Mouse (Mus musculus) G1E-ER4 (cell line): Measurements from ENCODE around the gene Fam222b. TPM values are rescaled to one million over a fixed set of nuclear protein-coding genes. Genes with fewer than 3 reads are reported as not detected.

Experiments
- GATA1 ChIP-seq: IDR thresholded peaks from one replicate; pipeline ENCODE4 v1.8.0; 2012; ENCODE audit warnings: low read length, inconsistent platforms
- polyA plus RNA-seq: library from polyadenylated mRNA; stranded (reverse); fragments of >175 nt; gene quantifications from 2 replicates; pipeline ENCODE4 v1.2.3, GENCODE M21; 2012

Gene Fam222b
- polyA plus RNA-seq, 1 experiment: 24.7 TPM

DNA sequence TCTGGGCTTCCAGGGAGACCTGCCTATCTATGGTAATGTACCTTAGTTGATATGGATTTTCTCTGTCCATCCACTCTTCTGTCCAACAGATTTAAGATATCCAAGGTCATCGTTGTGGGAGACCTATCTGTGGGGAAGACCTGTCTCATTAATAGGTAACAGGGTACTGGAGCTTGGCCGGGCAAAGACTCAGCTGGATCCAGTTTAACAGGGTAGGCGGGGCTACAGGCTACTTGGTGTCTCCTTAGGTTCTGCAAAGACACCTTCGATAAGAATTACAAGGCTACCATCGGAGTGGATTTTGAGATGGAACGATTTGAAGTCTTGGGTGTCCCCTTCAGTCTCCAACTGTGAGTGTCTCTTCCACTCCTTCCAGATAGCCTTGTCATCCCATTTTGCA lies 95.6 kb downstream of the Fam222b start:
- no peak for TF ChIP-seq GATA1

DNA sequence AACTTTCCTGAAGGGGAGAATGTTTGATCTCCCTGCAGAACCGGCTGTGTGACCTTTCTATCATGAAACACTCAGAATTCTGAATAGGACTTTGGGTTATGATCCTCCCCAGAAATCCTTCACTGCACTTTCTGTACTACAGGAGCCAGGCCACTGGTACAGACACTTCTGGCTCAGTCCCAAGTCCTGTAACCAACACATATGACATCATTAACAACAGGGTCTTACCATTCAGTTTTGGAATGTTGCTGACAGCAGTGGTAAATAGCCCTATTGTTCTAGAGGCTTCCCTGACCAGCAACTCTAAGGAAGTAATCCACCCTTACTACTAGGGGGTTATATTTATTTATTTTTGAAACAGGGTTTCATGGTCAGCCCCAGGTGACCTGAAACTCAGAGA lies 98.7 kb downstream of the Fam222b start, which contains the start of gene Proca1:
TSS of gene Proca1 (plus strand) at position 280 of the 400 bp plus-strand sequence.
- no peak for TF ChIP-seq GATA1

DNA sequence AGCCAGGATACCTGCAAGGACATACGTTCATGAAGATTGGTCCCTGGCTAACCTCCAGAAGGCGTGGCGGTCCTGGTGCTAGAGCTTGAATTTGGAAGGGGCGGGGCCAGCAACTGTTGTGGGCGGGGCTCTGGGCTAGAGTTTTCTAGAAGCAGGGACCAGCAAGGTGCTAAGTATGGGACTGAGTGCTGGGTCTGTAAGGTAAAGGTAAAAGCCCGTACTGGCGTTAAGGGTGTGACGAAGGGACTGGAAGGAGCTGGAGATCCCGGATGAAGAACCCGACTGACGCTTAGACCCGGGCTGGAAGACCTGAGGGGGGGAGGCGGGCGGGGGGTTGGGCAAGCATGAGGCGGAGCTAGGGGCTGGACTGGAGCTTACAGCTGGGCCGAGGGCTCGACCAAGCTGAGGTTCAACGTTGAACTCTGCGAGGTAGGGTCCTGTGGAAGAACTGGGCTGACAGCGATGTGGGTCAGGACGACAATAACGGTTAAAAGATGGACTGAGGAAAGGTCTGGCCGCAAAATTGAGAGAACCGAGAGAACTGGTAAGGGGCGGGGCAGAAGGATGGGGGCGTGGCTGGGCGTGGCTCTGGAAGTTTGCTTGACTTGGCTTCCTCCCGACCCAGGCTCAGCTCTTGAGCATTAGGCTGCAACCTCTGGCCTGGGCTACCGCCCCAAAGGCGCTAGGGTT lies 100.1 kb downstream of the Fam222b start:
- no peak for TF ChIP-seq GATA1

DNA sequence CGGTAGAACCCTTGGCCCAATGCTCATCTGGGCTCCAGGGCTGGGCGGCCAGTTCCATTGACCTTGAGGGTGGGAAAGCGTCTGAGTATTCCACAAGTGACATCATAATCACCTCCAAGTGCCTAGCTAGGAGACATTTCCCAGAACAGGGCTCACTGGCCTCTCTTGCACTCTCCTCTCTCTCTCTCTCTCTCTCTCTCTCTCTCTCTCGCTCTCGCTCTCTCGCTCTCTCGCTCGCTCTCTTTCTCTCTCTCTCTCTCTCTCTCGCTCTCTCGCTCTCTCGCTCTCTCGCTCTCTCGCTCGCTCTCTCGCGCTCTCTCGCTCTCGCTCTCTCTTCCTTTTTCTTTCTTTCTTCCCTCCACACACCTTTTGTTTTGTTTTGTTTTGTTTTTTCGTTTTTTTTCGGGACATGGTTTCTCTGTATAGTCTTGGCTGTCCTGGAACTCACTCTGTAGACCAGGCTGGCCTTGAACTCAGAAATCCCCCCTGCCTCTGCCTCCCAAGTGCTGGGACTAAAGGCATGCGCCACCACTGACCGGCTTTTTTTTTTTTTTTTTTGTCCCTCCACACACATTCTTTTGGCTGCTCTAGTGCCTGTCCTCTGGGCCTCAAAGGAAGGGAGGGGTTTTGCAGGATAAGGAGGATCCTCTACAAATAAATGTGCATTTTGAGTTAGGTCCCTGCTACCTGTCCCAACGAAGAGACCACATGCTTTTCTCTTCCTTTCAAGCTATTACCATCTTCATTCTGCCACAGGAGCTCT lies 100.8 kb downstream of the Fam222b start:
- no peak for TF ChIP-seq GATA1

DNA sequence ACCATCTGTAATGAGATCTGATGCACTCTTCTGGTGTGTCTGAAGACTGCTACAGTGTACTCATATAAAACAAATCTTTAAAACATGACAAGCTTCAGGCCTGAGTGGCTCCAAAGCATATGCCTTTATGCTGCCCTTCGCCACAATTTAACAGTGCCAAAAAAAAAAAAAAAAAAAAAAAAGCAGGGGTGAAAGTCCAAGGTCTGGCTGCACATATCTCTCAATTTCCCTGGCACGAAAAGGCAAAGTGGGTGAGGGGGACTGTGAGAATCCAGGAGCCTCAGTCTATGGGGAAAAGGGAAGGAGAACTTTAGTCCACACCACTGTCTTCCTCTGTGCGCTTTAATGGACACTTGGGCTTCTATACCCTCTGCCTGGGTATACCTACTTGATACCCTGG lies 107.9 kb downstream of the Fam222b start:
- TF ChIP-seq GATA1: no peak

DNA sequence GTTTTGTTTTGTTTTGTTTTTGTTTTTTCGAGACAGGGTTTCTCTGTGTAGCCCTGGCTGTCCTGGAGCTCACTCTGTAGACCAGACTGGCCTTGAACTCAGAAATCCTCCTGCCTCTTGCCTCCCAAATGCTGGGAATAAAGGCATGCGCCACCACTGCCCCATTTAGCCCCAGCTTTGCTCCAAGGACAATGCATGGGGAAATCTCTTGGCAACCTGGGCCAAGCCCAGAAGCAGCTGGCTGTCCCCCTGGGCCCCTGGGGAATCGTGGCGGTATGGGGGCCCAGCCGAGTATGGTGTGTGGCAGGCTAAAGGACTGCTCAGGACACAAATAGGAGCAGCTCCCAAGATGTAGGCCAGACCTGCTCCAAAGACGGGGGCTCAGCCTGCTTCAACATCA lies 109.8 kb downstream of the Fam222b start:
- TF ChIP-seq GATA1: no peak

DNA sequence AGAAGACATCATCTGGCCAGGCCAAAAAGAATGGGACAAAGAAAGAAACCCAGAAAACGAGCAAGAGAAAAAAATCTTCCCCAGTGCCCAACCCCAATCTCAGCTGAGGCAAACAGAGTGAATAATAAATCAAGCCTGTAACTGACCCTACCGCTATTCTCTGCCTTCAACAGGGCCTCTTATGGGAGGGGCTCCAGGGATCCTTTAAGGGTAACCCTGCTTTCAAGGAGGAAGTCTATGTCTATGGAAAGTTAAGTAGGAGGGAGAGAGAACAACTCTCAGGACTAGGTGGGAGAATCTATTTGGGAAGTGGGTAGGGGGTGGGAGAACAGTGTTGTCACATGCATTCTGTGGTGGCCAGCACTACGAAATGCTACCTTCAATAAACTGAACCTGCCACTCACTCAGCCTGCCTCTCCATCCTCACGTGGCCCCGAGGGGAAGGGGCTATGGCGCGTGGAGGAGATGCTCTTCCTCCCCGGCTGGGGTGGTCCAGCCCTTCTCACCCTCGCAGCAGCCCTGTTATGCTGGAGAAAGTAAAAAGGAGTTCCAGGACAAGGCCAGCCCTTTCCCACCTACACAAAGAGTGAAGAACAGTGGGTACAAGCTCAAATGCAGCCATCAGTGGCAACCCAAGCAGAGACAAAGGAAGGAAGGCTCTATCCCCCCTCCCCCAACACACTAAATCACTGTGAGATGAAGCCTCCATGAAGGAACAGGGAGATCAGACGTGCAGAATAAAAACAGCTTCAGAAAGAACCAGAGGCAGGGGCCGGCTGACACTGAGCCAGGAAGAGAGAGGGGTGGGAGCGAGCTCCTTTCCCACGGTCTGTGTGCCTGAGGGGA lies 111.1 kb downstream of the Fam222b start:
- TF ChIP-seq GATA1: no peak

Other genes starting within 250 kb of the Fam222b start
- not detected in 2 replicates for gene Pipox, start 200.6 kb upstream of the Fam222b start, polyA plus RNA-seq
- gene Sez6, start 163.9 kb upstream of the Fam222b start, polyA plus RNA-seq: 0.14 and 0.19 TPM in 2 replicates
- 111 and 154 TPM in 2 replicates for gene Phf12, start 111.9 kb upstream of the Fam222b start, polyA plus RNA-seq
- 11.8 and 15.2 TPM in 2 replicates for gene Dhrs13, start 62.4 kb upstream of the Fam222b start, polyA plus RNA-seq
- gene Flot2, start 56.7 kb upstream of the Fam222b start, polyA plus RNA-seq: 18.9 and 20.8 TPM in 2 replicates
- gene Eral1, start 14.3 kb upstream of the Fam222b start, polyA plus RNA-seq: 6.1 and 8.8 TPM in 2 replicates
- 23.6 and 25.9 TPM in 2 replicates for gene Traf4, start 70.9 kb downstream of the Fam222b start, polyA plus RNA-seq
- 6.0 TPM in 2 replicates for gene Nek8, start 82.0 kb downstream of the Fam222b start, polyA plus RNA-seq
- 90.9 and 118 TPM in 2 replicates for gene Tlcd1, start 82.1 kb downstream of the Fam222b start, polyA plus RNA-seq
- 345 and 1,761 TPM in 2 replicates for gene Rpl23a, start 88.9 kb downstream of the Fam222b start, polyA plus RNA-seq
- 1.2 and 1.4 TPM in 2 replicates for gene Rab34, start 93.8 kb downstream of the Fam222b start, polyA plus RNA-seq
- gene Proca1, start 98.7 kb downstream of the Fam222b start, polyA plus RNA-seq: not detected in 2 replicates
- 2.5 and 8.6 TPM in 2 replicates for gene Sdf2, start 151.1 kb downstream of the Fam222b start, polyA plus RNA-seq
- 96.8 and 108 TPM in 2 replicates for gene Supt6, start 151.3 kb downstream of the Fam222b start, polyA plus RNA-seq
- 41.3 and 62.1 TPM in 2 replicates for gene 2610507B11Rik, start 167.1 kb downstream of the Fam222b start, polyA plus RNA-seq
- not detected in 2 replicates for gene BC030499, start 196.2 kb downstream of the Fam222b start, polyA plus RNA-seq
- 28.8 and 67.9 TPM in 2 replicates for gene Spag5, start 206.9 kb downstream of the Fam222b start, polyA plus RNA-seq
- 3.5 and 6.2 TPM in 2 replicates for gene Aldoc, start 228.3 kb downstream of the Fam222b start, polyA plus RNA-seq
- gene Pigs, start 233.8 kb downstream of the Fam222b start, polyA plus RNA-seq: 50.2 and 84.3 TPM in 2 replicates
- gene Unc119, start 248.8 kb downstream of the Fam222b start, polyA plus RNA-seq: 28.0 and 37.7 TPM in 2 replicates